Mouse (Mus musculus): ENCODE measurements around the gene Ankrd27.

GRCm38 (mm10) chr7:35601106-35601505, 15.1 kb downstream of the Ankrd27 start:
- TF ChIP-seq TAL1 (IDR thresholded peaks at IDR 0.05; ENCODE audit: low read length) (0 out of 3 replicates have a peak, but pooled peaks have one; percentile 21), GATA1 (IDR thresholded peaks at IDR 0.05; ENCODE audit: low read length) (0 out of 2 replicates have a peak, but pooled peaks have one; percentile 12)
